ENCODE assay signal across 18 mouse cellular contexts in genomic region chr9:98260210-98260609, GRCm38 (mm10). TPM values are rescaled to one million over a fixed set of nuclear protein-coding genes. Genes with fewer than 3 reads are reported as not detected.
DNase-seq lines count a peak whose midpoint lies in the region; ATAC-seq and TF ChIP-seq lines count a peak whose summit lies in the region.
"Had no signal": no experiment of that assay in that cellular context is flagged by ENCODE, and none has a peak within 500 bp of the region (broad histone marks: within the 10 kb centered on the region; RNA-seq: fewer than 3 reads in every experiment).

No protein-coding gene starts in this region.

- H3K9me3 ChIP-seq in forebrain, postnatal 0 days (ENCODE audit: low read length): no peaks in the 10 kb centered on the region
- no peaks in the 10 kb centered on the region for H3K9me3 ChIP-seq in forebrain, embryonic 10.5 days
- H3K9me3 ChIP-seq: embryonic facial prominence, embryonic 15.5 days; hindbrain, embryonic 10.5 days had no signal

- no peak overlapping the region for H3K27ac ChIP-seq in forebrain, postnatal 0 days (ENCODE audit: low read depth, low read length)
- no peak overlapping the region for H3K27ac ChIP-seq in forebrain, embryonic 10.5 days
- H3K27ac ChIP-seq: embryonic facial prominence, embryonic 15.5 days; hindbrain, embryonic 10.5 days; macrophage had no signal

- no peak overlapping the region for H3K4me3 ChIP-seq in forebrain, postnatal 0 days (ENCODE audit: low read depth, low read length)
- H3K4me3 ChIP-seq in forebrain, embryonic 10.5 days: no peak overlapping the region
- H3K4me3 ChIP-seq: embryonic facial prominence, embryonic 15.5 days; hindbrain, embryonic 10.5 days had no signal

- H3K36me3 ChIP-seq in forebrain, postnatal 0 days (ENCODE audit: insufficient read depth): no peaks in the 10 kb centered on the region
- no peaks in the 10 kb centered on the region for H3K36me3 ChIP-seq in forebrain, embryonic 10.5 days (replicated peaks)
- H3K36me3 ChIP-seq: embryonic facial prominence, embryonic 15.5 days; hindbrain, embryonic 10.5 days had no signal

- peak; percentile 24 for DNase-seq in forebrain, postnatal 0 days
- DNase-seq in forebrain, embryonic 10.5 days (ENCODE audit: extremely low spot score, low spot score): no peak
- peak; percentile 10 for DNase-seq in layer of hippocampus, adult 11-12 months (ENCODE audit: low spot score)
- DNase-seq in layer of hippocampus, adult 9-10 months (ENCODE audit: low spot score): no peak
- peak; percentile 47 for DNase-seq in brain, adult 2 months (ENCODE audit: low read depth, low spot score)
- DNase-seq in layer of hippocampus, adult 9-11 months: peak; percentile 36
- no peak for DNase-seq in frontal cortex, postnatal 25 days (ENCODE audit: low spot score in 2 of 2)
- DNase-seq: cerebellum, adult 18-20 months; cerebellum, postnatal 36 days; kidney, adult 18-20 months; kidney, postnatal 14 days; right cerebral cortex, postnatal 25 days had no signal

- no peak for TF ChIP-seq CTCF in forebrain, postnatal 0 days (IDR thresholded peaks at IDR 0.05; ENCODE audit: low read depth)

- no peak overlapping the region for H3K9ac ChIP-seq in forebrain, postnatal 0 days
- H3K9ac ChIP-seq: embryonic facial prominence, embryonic 15.5 days had no signal

- no peaks in the 10 kb centered on the region for H3K4me1 ChIP-seq in forebrain, postnatal 0 days (ENCODE audit: insufficient read depth)
- 0 out of 2 replicates have a peak, but pooled peaks cover 5% of the 10 kb centered on the region for H3K4me1 ChIP-seq in forebrain, embryonic 10.5 days
- H3K4me1 ChIP-seq: embryonic facial prominence, embryonic 15.5 days had no signal

- no peak overlapping the region for H3K4me2 ChIP-seq in forebrain, postnatal 0 days (ENCODE audit: low read depth)
- H3K4me2 ChIP-seq: embryonic facial prominence, embryonic 15.5 days; midbrain, embryonic 11.5 days had no signal

- 62% methylated on average over 8 of the region's 8 CpGs for WGBS in forebrain, postnatal 0 days
- WGBS in forebrain, embryonic 10.5 days: 88% methylated on average over 8 of the region's 8 CpGs

- no peak for ATAC-seq in forebrain, postnatal 0 days
- ATAC-seq in megakaryocyte, adult 5-6 weeks (ENCODE audit: poor library complexity, severe bottlenecking): no peak

- H3K27me3 ChIP-seq in forebrain, postnatal 0 days (ENCODE audit: insufficient read depth, low read length): no peaks in the 10 kb centered on the region
- no peaks in the 10 kb centered on the region for H3K27me3 ChIP-seq in forebrain, embryonic 10.5 days (ENCODE audit: poor library complexity, severe bottlenecking)
- H3K27me3 ChIP-seq: CH12.LX; embryonic facial prominence, embryonic 15.5 days had no signal

RNA-seq across cellular contexts. Expression of gene Nmnat3, which starts 27.0 kb away (rescaled TPM):
- total RNA-seq in forebrain, postnatal 0 days (2014; rRNA removed): 2.7 and 4.0 TPM in 2 replicates
- 1.7 and 2.1 TPM in 2 replicates for polyA plus RNA-seq in forebrain, postnatal 0 days (2015; fragmentation: Nextera tagmentation; extraction: Ambion mirVana)
- polyA plus RNA-seq in forebrain, embryonic 10.5 days (2016; fragmentation: Nextera tagmentation; extraction: Ambion mirVana): 3.4 and 4.7 TPM in 2 replicates
- 2.7 and 4.4 TPM in 2 replicates for total RNA-seq in megakaryocyte, adult 5-6 weeks (2015)
- 3.3 and 3.7 TPM in 2 replicates for total RNA-seq in megakaryocyte, adult 5-6 weeks (2017)

Comparison
In these comparisons a context has a peak if more than half of its experiments do, and no peak if none do; other contexts are left out.
1. DNase-seq: peak in forebrain, postnatal 0 days (single experiment), layer of hippocampus, adult 11-12 months (single experiment), brain, adult 2 months (single experiment) and layer of hippocampus, adult 9-11 months (single experiment); none in forebrain, embryonic 10.5 days (single experiment), layer of hippocampus, adult 9-10 months (single experiment) and frontal cortex, postnatal 25 days (0 of 2).